Mouse (Mus musculus): ENCODE data around the gene Cotl1.

Cotl1 gene

GRCm38 (mm10) chr8:119838100-119838982 lies 2.0 kb downstream of the Cotl1 start:
- no peak for DNase-seq (ENCODE audit: low read depth, low spot score)

- no peak for DNase-seq (ENCODE audit: low read depth, low spot score)
These were observed 2.7 kb downstream of the Cotl1 start for GRCm38 (mm10) chr8:119837553-119838071.

GRCm38 (mm10) chr8:119836831-119837230 lies 3.5 kb downstream of the Cotl1 start:
- no peak for DNase-seq (ENCODE audit: low read depth, low spot score)

GRCm38 (mm10) chr8:119835270-119835669 lies 5.1 kb downstream of the Cotl1 start:
- no peak for DNase-seq (ENCODE audit: low read depth, low spot score)

GRCm38 (mm10) chr8:119834676-119835075 lies 5.7 kb downstream of the Cotl1 start:
- DNase-seq (ENCODE audit: low read depth, low spot score), result no peak

GRCm38 (mm10) chr8:119832931-119833330 lies 7.4 kb downstream of the Cotl1 start:
- peak; percentile 79 for DNase-seq (ENCODE audit: low read depth, low spot score)

GRCm38 (mm10) chr8:119832101-119832617 lies 8.2 kb downstream of the Cotl1 start:
- DNase-seq (ENCODE audit: low read depth, low spot score), result no peak

- no peak for DNase-seq (ENCODE audit: low read depth, low spot score)
These were observed 8.9 kb downstream of the Cotl1 start for GRCm38 (mm10) chr8:119831336-119831995.

- peak; percentile 48 for DNase-seq (ENCODE audit: low read depth, low spot score)
These were observed 9.8 kb downstream of the Cotl1 start for GRCm38 (mm10) chr8:119830589-119830988.

- DNase-seq (ENCODE audit: low read depth, low spot score), result no peak
These were observed 10.3 kb downstream of the Cotl1 start for GRCm38 (mm10) chr8:119829870-119830580.

GRCm38 (mm10) chr8:119829420-119829819 lies 10.9 kb downstream of the Cotl1 start:
- DNase-seq (ENCODE audit: low read depth, low spot score), result peak; percentile 50

GRCm38 (mm10) chr8:119829015-119829414 lies 11.3 kb downstream of the Cotl1 start:
- no peak for DNase-seq (ENCODE audit: low read depth, low spot score)

- DNase-seq (ENCODE audit: low read depth, low spot score), result no peak
These were observed 12.6 kb downstream of the Cotl1 start for GRCm38 (mm10) chr8:119827721-119828153.

GRCm38 (mm10) chr8:119826982-119827381 lies 13.4 kb downstream of the Cotl1 start:
- no peak for DNase-seq (ENCODE audit: low read depth, low spot score)

GRCm38 (mm10) chr8:119825950-119826730 lies 14.2 kb downstream of the Cotl1 start:
- DNase-seq (ENCODE audit: low read depth, low spot score), result no peak

- DNase-seq (ENCODE audit: low read depth, low spot score), result no peak
These were observed 15.5 kb downstream of the Cotl1 start for GRCm38 (mm10) chr8:119824809-119825273.

- no peak for DNase-seq (ENCODE audit: low read depth, low spot score)
These were observed 16.2 kb downstream of the Cotl1 start for GRCm38 (mm10) chr8:119824100-119824499.

GRCm38 (mm10) chr8:119823278-119823677 lies 17.1 kb downstream of the Cotl1 start:
- no peak for DNase-seq (ENCODE audit: low read depth, low spot score)

- no peak for DNase-seq (ENCODE audit: low read depth, low spot score)
These were observed 18.7 kb downstream of the Cotl1 start for GRCm38 (mm10) chr8:119821691-119822090.

GRCm38 (mm10) chr8:119819976-119820375 lies 20.4 kb downstream of the Cotl1 start:
- DNase-seq (ENCODE audit: low read depth, low spot score), result no peak

- DNase-seq (ENCODE audit: low read depth, low spot score), result no peak
These were observed 21.0 kb downstream of the Cotl1 start for GRCm38 (mm10) chr8:119819316-119819715.

Measured in ES-CJ7 (cell line).